Comparison of ENCODE assay signal across 1 mouse cellular context in the genomic region with DNA sequence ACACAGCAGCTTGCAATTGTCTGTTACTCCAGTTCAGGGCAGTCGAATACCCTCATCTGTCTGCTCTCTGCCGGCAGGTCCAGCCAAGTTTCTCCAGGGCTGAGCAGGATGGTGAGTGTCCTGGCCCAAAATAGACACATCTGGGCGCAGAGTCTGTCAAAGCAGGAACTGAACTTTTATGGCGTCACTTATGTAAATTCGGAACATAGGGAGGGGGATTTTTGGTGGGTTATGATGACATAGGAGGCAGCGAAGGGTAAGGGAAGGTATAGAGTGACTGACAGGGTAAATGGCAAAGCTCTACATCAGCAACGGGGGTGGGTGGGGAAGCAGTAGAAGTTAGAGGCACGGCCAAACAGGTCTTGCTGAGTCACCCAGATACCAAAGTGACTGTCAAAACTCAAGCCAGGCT.
TF ChIP-seq lines count a peak whose summit lies in the region.

No protein-coding gene starts in this region.

TF ChIP-seq in CH12.LX, 34 proteins besides CTCF, POLR2A, EP300 and RAD21 (continued from another document):
- peak; percentile 32 for TF ChIP-seq SMC3 (IDR thresholded peaks at IDR 0.05; ENCODE audit: low read depth, low read length)
